Mouse (Mus musculus): ENCODE measurements at regions not wholly inside any gene's neighbourhood (a gene's known extent, or its start where the extent isn't known, plus 50 kb on each side); places are given as distances from the start of the nearest gene placed in this dataset.

DNA sequence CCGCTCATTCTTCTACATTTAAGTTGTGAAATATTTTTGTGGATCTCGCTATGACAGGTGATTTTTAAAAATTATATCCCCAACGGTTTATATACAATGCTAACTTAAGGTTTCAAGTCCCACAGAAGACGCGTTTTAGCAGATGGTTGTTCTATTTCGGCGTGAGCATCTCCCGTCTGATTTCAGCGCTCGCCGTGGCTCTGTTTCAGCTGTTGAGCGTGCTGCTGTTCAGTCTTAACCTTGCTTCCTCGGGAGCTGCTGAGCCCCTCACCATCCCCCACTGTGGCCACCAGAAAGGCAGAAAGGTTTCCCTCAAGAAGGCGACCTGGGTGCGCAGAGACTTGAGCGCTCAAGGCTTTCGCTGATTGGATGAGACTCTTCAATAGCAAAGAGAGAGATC lies 234.7 kb upstream of the Msx2 start:
- DNase-seq (ENCODE audit: low read depth, low spot score) = no peak

DNA sequence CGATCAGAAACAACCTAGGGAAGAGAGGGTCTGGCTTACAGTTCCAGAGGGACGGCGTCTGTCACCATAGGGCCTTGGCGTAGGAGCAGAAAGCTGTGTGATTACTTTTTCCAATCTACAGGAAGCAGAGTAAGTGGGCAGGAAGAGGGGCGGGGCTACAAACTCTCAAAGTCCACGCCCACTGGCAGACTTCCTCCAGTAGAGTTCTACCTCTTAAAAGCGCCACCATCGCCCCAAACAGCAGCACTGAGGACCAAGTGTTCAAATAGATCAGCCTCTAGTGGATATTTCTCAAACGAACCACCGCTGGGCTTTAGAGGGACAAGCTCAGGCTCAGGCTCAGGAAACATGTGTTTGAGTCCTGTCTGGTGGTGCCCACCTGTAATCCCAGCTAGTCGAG lies 231.2 kb upstream of the Msx2 start:
- DNase-seq (ENCODE audit: low read depth, low spot score) = no peak

DNA sequence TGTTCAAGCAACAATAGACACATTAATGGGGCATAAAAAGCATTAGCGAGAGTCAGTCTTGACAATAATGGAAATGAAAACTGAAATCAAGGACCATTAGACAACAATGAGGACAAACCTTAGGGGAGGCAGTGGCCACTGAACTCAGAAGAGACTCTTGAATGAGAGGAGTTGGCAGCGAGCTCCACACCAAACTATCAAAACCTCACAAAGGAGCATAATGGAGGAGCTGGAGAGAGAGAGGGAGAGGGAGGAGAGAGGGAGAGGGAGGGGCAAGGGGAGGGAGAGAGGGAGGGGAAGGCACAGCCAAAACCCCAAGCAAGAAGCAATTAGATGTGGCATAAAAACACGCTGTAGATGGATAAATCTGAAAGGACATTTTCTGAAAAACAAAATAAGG lies 227.4 kb upstream of the Msx2 start:
- no peak for DNase-seq (ENCODE audit: low read depth, low spot score)

DNA sequence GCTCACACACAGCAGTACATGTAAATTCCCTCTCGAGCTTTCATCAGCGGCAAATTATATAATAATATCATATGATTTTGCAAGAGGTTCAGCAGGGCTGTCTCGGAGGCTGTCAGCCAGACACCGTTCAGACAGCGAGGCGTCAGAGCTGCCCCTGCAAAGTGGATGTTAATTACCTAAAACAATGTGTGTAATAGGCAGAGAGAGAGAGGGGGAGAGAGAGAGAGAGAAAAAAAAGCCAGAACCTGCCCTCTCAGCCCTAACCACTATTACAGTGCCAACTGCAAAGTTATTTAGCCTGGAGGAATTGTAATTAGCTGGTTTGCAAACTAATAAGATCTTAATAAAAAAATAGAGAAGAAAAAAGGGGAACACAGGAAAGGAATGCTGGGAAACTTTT lies 225.1 kb upstream of the Msx2 start:
- DNase-seq (ENCODE audit: low read depth, low spot score) = no peak

DNA sequence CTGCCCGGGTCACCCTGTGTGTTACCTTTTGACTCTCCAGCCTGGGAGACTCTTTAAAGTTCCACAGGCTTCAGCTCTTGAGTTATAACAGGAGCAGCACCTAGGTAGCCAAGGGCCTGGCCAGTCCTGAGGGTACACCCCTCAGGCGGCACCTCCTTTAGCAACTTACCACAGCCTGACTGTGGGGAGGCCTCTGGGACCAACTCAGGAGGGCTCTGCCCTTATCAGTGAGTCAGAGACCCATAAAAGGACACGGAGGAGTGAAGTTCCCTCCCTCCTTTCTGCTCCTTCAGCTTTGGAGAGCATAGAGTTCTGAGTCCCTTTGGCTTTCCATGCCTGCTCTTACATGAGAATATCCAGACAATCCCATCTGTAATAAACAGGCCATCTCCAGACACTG lies 222.5 kb upstream of the Msx2 start:
- DNase-seq (ENCODE audit: low read depth, low spot score) = no peak

DNA sequence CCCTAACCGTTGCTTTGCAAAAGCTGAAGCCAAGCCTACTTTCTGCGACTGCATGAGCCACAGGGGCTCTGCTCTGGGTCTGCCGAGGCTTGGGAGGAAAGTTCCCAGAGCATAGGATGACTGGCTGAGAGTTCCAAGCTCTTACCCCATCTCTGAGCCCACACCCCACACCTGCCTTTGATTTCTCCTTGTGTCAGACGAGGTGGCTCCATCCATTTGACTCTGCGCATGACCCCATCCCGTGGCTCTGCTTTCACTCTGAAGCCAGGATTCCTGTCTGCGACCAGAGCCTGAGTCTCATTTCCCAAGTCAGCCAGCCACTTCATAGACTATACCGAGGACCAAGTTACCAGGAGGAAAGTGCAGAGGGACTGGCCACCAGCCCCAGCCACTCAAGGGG lies 216.1 kb upstream of the Msx2 start:
- no peak for DNase-seq (ENCODE audit: low read depth, low spot score)

DNA sequence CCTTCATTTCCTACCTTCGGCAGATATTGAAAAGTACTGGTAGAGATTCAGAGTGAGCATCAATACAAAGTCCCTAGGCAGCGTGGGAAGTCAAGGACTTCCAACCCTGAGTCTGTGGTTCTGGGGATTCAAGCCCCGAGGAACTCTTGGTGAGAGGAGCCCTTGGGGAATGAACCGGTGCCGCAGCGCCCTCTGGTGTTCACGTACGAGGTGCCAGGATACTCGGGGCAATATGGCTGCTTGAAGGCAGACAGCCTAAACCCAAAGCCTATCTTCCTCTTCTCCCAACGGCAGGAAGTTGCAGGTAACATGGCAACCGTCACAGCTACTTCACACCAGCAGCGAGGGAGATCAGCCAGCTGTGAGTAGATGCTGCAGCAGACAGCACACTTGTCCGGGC lies 215.6 kb upstream of the Msx2 start:
- peak; percentile 62 for DNase-seq (ENCODE audit: low read depth, low spot score)

DNA sequence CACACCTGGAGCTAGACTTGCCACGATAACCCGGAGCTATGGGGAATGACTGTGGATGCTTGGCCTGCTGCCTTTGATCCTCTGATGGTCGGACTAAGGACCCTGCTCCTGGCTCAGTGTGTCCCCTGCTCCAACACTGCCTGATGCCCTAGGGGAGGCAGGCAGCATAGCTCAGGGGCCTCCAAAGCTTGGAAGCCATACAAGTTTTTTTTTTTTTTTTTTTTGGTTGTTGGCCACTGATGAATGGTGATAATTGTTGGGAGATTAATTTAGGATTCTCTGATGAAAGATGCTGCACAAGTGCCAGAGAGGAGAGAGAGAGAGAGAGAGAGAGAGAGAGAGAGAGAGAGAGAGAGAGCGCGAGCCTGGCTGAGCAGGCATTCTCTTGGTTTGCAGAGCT lies 211.6 kb upstream of the Msx2 start:
- no peak for DNase-seq (ENCODE audit: low read depth, low spot score)

DNA sequence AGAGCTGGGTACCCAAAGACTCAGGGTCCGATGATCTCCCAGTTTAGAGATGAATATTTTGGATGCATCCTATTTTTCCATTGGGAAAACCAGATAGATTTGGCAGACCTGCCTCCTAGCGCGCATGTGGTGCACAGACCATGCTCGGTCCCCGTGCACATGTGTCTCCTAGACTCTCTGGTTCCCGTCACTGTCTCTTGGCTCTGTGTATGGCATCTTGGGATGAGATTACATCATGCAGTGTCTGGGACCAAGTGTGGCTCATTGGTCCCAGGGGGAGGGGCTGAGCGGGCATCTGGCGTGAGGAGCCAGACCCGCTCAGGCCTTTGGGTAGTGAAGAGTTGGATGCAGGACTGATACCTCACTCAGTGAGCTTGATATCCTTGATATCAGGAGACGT lies 204.3 kb upstream of the Msx2 start:
- DNase-seq (ENCODE audit: low read depth, low spot score) = no peak

DNA sequence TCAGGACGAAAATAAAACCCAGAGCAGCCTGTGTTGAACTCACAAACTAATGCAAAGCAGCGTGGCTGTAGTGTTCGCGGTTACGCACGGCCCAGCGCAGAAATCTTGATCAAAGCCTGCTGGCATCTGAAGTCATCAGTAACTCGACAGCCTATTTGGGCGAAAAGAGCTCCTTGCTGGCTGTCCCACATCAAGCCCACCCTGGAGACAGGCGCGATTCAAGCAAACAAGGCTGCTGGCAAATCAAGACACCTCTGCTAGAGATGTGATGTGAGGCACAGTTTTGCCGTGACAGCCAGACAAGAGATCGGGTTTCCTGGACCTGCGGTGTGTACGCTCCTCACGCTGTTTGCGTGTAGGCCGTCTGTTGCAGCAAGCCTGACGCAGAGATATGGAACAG lies 197.5 kb upstream of the Msx2 start:
- DNase-seq (ENCODE audit: low read depth, low spot score) = no peak

DNA sequence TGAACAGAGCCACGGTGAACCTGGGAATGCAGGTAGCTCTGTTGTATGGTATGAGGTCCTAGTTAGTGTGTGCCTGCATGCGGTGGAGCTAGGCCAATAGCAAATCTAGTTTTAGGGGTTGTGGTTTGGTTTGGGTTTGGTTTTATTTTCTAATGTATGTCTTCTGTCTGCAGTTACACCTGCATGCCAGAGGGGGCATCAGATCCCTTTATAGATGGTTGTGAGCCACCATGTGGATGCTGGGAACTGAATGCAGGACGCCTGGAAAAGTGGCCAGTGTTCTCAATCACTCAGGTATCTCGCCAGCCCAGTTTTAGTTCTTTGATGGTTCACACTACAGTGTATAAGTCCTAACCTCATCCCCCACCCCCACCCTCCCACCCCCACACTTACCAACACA lies 194.6 kb upstream of the Msx2 start:
- no peak for DNase-seq (ENCODE audit: low read depth, low spot score)

DNA sequence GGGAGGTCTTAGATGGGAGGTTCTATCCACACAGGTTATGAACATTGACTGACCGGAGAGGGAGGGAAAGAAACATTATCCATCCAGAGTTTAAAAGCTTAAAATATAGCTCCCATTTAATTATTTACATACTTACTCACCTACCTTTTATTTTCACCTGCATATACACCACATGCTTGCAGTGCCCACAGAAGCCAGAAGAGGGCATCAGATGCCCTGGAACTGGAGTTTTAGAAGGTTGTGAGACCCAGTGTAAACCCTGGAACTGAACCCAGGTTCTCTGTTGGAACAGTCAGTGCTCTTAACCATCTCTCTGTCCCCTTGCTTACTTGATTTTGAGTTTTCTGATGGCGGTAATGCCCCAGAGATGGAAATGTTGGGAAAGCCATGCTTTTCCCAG lies 192.7 kb upstream of the Msx2 start:
- no peak for DNase-seq (ENCODE audit: low read depth, low spot score)

DNA sequence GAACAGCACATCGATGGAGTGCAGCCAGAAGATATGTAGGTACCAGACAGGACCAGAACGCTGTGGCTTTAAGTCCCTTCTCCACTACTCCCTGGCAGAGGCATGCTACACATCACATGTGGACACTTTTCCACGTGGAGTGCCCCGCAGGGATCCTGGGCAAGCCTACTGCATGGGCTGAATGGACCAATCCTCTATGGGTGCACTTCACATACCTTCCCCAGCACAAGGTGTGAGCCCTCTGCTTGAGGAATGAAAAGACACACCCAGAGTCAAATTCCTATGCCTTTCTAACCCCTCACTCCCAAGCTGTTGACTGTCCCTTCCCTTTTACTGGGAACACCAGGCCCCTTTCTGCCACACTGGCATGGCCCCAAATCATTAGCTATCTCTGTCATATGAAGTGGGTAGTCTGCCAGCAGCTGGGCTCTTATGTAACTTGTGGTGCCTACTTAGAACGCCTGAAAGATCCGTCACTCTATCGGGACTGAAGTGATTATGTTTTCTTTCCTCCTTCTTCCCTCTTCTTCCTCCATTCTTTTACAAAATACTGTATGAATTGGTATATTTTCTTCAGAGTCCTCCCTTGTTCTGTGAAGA lies 191.9 kb upstream of the Msx2 start:
- no peak for DNase-seq (ENCODE audit: low read depth, low spot score)

DNA sequence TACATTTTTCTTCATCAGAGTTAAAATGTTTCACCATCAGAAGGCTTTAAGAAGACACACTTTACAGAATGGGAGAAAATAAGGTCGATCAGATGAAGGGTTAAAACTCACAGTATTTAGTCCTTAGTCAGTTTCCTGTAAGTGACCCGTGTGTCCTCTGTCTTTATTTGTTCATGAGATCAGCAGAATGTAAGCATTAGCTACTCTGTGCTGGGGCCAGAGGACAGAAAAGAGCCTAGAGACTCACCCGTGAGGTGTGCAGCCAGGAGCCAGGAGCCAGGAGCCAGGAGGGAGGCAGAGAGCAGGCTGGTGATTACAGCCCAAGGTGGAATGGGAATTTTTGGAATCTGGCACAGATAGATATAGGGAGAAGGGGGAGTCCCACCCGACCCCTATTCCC lies 180.0 kb upstream of the Msx2 start:
- no peak for DNase-seq (ENCODE audit: low read depth, low spot score)

DNA sequence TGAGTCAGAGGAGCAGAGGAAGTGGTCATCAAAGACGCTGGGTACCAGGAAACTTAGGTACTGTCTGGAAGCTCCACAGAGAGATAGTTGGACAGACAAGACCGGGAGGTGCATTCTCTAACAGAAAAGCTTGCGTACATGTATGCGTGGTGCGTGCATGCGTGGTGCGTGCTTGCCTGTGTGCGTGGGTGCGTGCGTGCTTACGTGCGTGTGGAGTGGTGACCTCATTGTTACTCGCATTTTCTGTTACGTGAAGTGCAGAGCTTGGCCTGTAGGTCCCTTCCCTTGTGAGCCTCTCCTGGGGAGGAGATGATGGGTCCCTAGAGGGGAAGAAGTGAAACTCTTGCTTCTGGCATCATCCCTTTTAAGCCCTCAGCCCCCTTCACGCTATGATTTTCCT lies 175.5 kb upstream of the Msx2 start:
- no peak for DNase-seq (ENCODE audit: low read depth, low spot score)

DNA sequence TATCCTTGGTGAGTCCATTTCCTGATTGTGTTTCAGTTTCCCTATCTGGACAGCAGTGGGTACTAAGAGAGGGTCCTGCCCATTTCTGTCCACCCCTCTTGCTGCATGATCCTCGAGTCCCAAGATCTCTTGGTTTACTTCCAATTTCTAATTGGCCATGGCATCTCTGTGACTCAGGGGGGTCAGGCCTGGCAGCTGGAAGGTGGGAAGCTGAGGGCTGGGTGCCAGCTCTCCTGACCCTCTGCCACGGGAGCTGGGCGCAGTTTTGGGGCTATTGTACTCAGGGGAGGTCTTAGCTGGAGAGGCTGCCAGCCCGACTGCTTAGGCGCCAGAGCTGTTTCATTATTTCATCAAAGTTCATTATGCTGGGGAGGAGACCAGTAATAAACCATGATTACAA lies 169.7 kb upstream of the Msx2 start:
- no peak for DNase-seq (ENCODE audit: low read depth, low spot score)

DNA sequence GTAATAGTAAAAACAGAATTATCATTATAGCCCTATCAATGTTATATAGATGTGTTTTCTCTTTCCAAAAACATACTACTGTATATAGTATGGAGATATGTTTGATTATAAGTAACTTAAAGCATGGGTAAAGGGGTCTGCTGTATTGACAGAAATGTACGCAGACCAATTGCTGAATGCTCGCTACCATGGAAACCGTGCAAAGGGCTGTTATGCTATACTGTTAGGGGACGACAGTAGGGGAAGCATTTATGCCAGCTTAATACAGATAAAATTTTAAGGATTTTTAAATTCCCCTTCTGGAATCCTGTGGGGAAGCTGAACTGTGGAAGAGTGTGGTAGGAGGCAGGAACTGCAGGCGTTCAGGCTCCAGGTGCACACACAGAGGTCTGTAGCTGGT lies 166.7 kb upstream of the Msx2 start:
- no peak for DNase-seq (ENCODE audit: low read depth, low spot score)

DNA sequence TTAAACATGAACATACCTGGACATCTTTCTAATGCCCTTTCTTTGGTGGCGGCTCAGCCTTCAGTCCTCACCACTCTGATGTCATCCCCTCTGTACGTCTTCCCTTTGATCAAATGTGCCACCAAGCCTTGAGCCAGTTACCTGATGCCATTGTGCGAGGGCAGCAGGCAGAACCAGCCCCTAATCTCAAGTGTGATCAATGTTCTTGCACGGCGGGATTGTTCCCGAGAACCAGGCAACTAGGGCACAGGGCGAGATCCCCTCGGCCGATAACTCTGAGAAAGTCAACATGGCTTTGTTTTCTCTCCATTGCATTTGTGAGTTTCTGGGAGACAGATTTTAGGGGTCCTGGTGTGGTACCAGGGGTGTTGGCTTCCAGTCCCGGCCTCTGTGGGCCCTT lies 166.2 kb upstream of the Msx2 start:
- no peak for DNase-seq (ENCODE audit: low read depth, low spot score)

DNA sequence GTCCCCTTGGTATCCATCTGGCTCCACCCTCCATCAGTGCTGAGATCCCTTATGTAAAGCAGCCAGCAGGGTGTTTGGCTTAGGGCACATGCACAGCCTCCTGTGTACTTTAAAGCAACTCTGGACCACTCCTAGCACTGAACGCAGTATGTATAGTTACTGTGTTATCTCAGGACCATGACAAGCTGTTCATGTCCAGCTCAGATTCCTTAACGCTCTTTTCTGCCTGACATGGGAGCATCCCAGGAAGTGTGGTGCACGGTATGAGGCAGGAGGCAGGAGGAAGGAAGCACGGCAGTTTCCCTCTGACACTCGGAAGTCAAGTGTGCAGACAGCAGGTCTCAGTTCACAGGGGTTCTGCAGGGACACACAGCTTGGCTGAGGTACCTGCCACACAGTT lies 163.1 kb upstream of the Msx2 start:
- DNase-seq (ENCODE audit: low read depth, low spot score) = no peak

DNA sequence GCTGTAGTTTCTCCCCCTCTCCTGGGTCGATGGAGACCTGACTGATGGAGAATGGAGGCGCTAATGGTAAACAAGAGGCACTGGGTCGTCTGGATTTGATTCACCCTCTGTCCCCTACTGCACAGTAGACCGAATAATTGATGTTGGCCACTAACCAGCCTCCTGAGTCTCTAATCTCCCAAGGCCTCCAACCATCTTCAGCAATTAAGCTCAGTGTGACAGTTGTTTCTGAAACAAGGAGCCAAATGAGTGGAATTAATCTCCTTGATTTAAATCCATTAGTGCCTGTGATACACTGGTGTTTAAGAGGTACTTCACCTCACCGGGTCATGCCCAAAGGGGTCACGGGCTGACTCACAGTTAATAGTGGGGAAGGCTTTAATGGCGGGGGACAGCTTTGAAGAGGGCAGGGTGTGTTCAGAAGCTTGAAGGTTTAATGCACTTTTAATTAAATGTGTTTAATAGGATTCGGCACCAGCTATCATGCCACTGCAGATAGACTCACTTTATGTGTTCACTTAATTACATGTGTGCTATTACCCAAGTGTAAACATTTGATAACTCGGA lies 161.8 kb upstream of the Msx2 start:
- no peak for DNase-seq (ENCODE audit: low read depth, low spot score)

DNA sequence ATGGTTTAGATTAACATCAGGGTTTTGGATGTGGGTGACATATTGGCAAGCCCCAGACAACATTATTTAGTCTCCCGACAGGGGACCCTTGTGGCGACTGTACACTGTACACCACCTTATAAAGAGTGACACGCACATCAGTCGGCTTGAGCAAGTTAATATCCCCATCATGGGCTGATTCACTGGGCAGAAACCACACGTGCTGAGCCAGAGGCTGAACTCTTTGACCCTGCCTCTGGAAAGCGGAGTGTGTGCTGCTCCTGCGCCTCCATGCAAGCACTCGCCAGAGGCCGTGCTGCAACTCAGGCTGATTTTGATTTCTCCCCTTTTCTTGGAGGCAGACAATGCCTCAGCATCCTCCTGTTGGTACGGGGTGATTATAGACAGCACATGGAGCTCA lies 125.2 kb upstream of the Msx2 start:
- no peak for DNase-seq (ENCODE audit: low read depth, low spot score)

DNA sequence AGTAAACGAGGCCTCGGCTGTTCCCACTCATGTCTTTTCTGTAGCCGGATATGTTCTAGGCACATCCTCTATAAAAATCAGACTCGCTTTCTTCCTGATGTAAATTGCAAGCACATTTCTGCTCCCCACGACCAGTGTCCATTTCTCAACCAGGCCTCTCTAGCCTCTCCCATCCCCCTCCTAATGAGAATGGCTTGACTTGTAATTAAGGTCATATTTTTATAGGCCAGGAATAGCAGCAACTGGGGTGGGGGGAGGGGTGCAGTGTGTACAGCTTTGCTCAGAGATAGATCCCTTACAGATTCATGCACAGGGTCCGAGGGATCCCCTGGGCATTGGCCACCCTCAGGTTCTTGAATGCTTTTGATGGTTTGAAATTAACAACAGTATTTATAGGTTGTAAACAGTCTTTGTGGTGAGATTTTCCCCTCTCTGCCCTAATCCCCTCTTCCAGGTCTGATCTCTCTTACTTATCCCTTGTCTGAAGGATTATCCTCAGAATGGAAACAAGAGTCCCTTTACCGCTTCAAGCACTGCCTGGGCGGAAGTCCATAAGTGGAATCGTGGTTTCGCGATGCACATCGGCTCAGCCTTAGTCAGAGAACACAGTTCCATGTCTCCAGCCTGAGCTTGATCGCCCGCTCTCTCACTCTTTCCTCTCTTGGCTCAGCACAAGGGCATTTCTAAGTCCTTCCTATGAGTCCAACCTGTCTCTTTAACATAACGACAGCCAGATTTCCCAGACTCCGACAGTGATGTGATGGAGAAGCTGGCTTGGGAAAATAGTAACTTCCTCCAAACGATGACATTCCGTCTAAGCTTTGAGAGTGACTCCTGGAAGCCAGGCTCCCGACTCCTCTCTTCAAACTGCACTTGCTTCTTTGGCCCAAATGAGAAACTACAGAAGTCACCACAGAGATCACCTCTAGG lies 124.3 kb upstream of the Msx2 start:
- DNase-seq (ENCODE audit: low read depth, low spot score) = no peak

DNA sequence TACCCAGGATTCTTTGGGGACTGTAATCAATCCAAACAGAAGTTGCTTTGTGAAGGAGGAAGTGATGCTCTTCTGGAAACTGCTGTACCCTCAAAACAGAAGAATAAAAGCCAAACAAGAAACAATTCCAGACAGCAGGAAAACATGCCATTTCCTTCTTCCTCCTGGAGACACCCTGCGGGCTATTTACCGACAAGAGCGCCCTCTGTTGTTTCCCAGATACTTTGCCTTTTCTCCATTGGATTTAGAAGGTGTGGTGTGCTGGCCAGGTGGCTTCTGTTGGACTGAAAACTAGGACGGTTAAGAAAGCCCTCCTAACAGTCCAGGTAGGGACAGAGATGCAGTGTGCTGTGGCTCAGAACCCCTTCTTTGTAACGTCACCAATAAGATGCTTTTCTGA lies 119.9 kb upstream of the Msx2 start:
- peak; percentile 11 for DNase-seq (ENCODE audit: low read depth, low spot score)

Data from WW6 (cell line).